Mouse (Mus musculus) hematopoietic multipotent progenitor cell, adult 10-12 weeks (in vitro differentiated cells): Measurements from ENCODE around the gene Ceacam10. TPM values are rescaled to one million over a fixed set of nuclear protein-coding genes. Genes with fewer than 3 reads are reported as not detected.

Experiments used
- polyA plus RNA-seq: library from polyadenylated mRNA; stranded (reverse); fragments of >175 nt; gene quantifications from 2 replicates; pipeline ENCODE4 v1.2.3, GENCODE M21; 2012; ENCODE audit warnings: low replicate concordance

Ceacam10 gene
- polyA plus RNA-seq, result 0.33 and 0.85 TPM in 2 replicates

DNA sequence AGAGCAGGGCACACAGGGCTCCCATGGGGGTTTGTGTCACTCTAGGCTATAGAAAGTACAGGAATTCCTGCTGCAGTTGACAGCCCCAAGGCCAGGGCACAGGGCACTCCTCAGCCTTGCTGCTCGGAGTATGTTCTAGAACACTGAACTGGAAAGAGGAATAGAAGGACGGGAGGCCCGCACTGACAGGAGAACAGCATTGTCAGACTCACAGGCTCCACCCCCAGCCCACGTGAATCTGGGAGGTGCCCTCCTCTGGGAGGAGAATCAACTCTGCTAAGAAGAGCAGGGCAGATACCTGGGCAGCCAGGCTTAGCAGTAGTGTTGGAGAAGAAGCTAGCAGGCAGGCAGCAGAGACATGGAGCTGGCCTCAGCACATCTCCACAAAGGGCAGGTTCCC is at the start of gene Ceacam10:
TSS of gene Ceacam10 (plus strand) at position 289 of the 400 bp plus-strand sequence.

DNA sequence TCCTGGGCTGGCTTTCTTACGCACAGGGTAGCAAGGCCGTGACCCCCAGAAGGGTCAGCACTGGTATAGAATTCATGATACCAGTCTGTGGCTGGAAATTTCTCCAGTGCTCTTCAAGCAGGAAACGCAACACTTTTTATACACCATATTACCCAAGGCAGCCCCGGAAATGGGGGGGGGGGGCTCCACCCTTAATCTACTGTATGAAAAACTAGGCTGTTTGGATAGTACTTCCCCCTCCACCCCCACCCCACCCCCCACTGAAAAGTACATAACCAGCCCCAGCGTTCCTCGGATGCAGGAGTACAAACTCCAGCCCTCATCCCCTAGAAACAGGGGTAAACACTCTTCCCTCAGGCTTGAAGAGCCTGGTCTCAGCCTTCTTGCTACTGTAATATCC is 16.8 kb upstream of the Ceacam10 start, which contains the start of gene Cd177:
TSS of gene Cd177 (minus strand) at position 101 of the 400 bp plus-strand sequence.

Other genes starting within 250 kb of the Ceacam10 start
- 12.8 and 24.4 TPM in 2 replicates for gene Irgq, start 246.5 kb upstream of the Ceacam10 start, polyA plus RNA-seq
- 0.44 TPM in 1 of 2 replicates, not detected in the other for gene Pinlyp, start 231.1 kb upstream of the Ceacam10 start, polyA plus RNA-seq
- gene Xrcc1, start 230.9 kb upstream of the Ceacam10 start, polyA plus RNA-seq, result 98.5 and 301 TPM in 2 replicates
- gene Ethe1, start 189.7 kb upstream of the Ceacam10 start, polyA plus RNA-seq, result 18.7 and 25.3 TPM in 2 replicates
- 0.53 and 2.1 TPM in 2 replicates for gene Zfp575, start 189.6 kb upstream of the Ceacam10 start, polyA plus RNA-seq
- 14.0 and 33.6 TPM in 2 replicates for gene Phldb3, start 166.4 kb upstream of the Ceacam10 start, polyA plus RNA-seq
- gene Lypd3, start 140.7 kb upstream of the Ceacam10 start, polyA plus RNA-seq, result 0.09 TPM in 1 of 2 replicates, not detected in the other
- gene Tex101, start 100.5 kb upstream of the Ceacam10 start, polyA plus RNA-seq, result 0.11 TPM in 1 of 2 replicates, not detected in the other
- not detected in 2 replicates for gene BC049730, start 68.0 kb upstream of the Ceacam10 start, polyA plus RNA-seq
- gene Gm4763, start 50.3 kb upstream of the Ceacam10 start, polyA plus RNA-seq, result not detected in 2 replicates
- 13.0 and 17.4 TPM in 2 replicates for gene Cd177, start 16.9 kb upstream of the Ceacam10 start, polyA plus RNA-seq
- gene Gm9844, start 85.0 kb downstream of the Ceacam10 start, polyA plus RNA-seq, result 29.7 and 64.5 TPM in 2 replicates
- not detected in 2 replicates for gene Lypd4, start 92.7 kb downstream of the Ceacam10 start, polyA plus RNA-seq
- not detected in 2 replicates for gene Dmrtc2, start 92.9 kb downstream of the Ceacam10 start, polyA plus RNA-seq
- gene Rps19, start 107.2 kb downstream of the Ceacam10 start, polyA plus RNA-seq, result 2,483 and 3,423 TPM in 2 replicates
- gene Cd79a, start 120.2 kb downstream of the Ceacam10 start, polyA plus RNA-seq, result 785 and 2,403 TPM in 2 replicates
- 1,525 and 2,253 TPM in 2 replicates for gene Arhgef1, start 125.7 kb downstream of the Ceacam10 start, polyA plus RNA-seq
- gene Gm4881, start 167.3 kb downstream of the Ceacam10 start, polyA plus RNA-seq, result 0.17 TPM in 1 of 2 replicates, not detected in the other
- gene Rabac1, start 195.5 kb downstream of the Ceacam10 start, polyA plus RNA-seq, result 384 and 783 TPM in 2 replicates
- 50.1 and 135 TPM in 2 replicates for gene Atp1a3, start 228.8 kb downstream of the Ceacam10 start, polyA plus RNA-seq